Mouse (Mus musculus): ENCODE measurements around the gene Mn1.

Mn1 gene

GRCm38 (mm10) chr5:111409412-111410044 is 7.6 kb upstream of the Mn1 start:
- DNase-seq (ENCODE audit: low spot score in 2 of 2) = no peak

- DNase-seq (ENCODE audit: low spot score in 2 of 2) = no peak
These were observed 6.5 kb upstream of the Mn1 start for GRCm38 (mm10) chr5:111410665-111411064.

- peak; percentile 70 to 85 for DNase-seq (ENCODE audit: low spot score in 2 of 2)
These were observed 3.0 kb upstream of the Mn1 start for GRCm38 (mm10) chr5:111414192-111414591.

GRCm38 (mm10) chr5:111414770-111415249 is 2.4 kb upstream of the Mn1 start:
- no peak for DNase-seq (ENCODE audit: low spot score in 2 of 2)

- no peak for DNase-seq (ENCODE audit: low spot score in 2 of 2)
These were observed 1.6 kb upstream of the Mn1 start for GRCm38 (mm10) chr5:111415575-111415974.

GRCm38 (mm10) chr5:111416048-111416447 is 1.1 kb upstream of the Mn1 start:
- no peak for DNase-seq (ENCODE audit: low spot score in 2 of 2)

- DNase-seq (ENCODE audit: low spot score in 2 of 2) = no peak
These were observed 393 bp downstream of the Mn1 start for GRCm38 (mm10) chr5:111417378-111418131.

- DNase-seq (ENCODE audit: low spot score in 2 of 2) = peak in 1 of 2 experiments; percentile 35
These were observed 1.3 kb downstream of the Mn1 start for GRCm38 (mm10) chr5:111418202-111419120.

- DNase-seq (ENCODE audit: low spot score in 2 of 2) = no peak
These were observed 2.1 kb downstream of the Mn1 start for GRCm38 (mm10) chr5:111419121-111419881.

- DNase-seq (ENCODE audit: low spot score in 2 of 2) = no peak
These were observed 3.0 kb downstream of the Mn1 start for GRCm38 (mm10) chr5:111420011-111420691.

GRCm38 (mm10) chr5:111420896-111421295 is 3.7 kb downstream of the Mn1 start:
- no peak for DNase-seq (ENCODE audit: low spot score in 2 of 2)

- DNase-seq (ENCODE audit: low spot score in 2 of 2) = no peak
These were observed 4.3 kb downstream of the Mn1 start for GRCm38 (mm10) chr5:111421424-111421823.

- no peak for DNase-seq (ENCODE audit: low spot score in 2 of 2)
These were observed 5.1 kb downstream of the Mn1 start for GRCm38 (mm10) chr5:111422058-111422800.

- no peak for DNase-seq (ENCODE audit: low spot score in 2 of 2)
These were observed 5.8 kb downstream of the Mn1 start for GRCm38 (mm10) chr5:111423011-111423410.

- no peak for DNase-seq (ENCODE audit: low spot score in 2 of 2)
These were observed 6.5 kb downstream of the Mn1 start for GRCm38 (mm10) chr5:111423616-111424015.

- DNase-seq (ENCODE audit: low spot score in 2 of 2) = no peak
These were observed 8.7 kb downstream of the Mn1 start for GRCm38 (mm10) chr5:111425813-111426212.

GRCm38 (mm10) chr5:111426249-111426648 is 9.1 kb downstream of the Mn1 start:
- no peak for DNase-seq (ENCODE audit: low spot score in 2 of 2)

- no peak for DNase-seq (ENCODE audit: low spot score in 2 of 2)
These were observed 11.7 kb downstream of the Mn1 start for GRCm38 (mm10) chr5:111428882-111429281.

- DNase-seq (ENCODE audit: low spot score in 2 of 2) = no peak
These were observed 12.6 kb downstream of the Mn1 start for GRCm38 (mm10) chr5:111429726-111430125.

Measured in urinary bladder, postnatal 4 days (tissue).